Mouse (Mus musculus): Measurements from ENCODE around the gene Rictor. TPM values are rescaled to one million over a fixed set of nuclear protein-coding genes. Genes with fewer than 3 reads are reported as not detected.
"Not testable (repeated sequence)": the region's sequence is repeated elsewhere in the genome, so short reads cannot be mapped to it uniquely, and the experiment has no call there.

Rictor gene
- polyA plus RNA-seq, 1 experiment from 2014 or later, result 28.1 TPM

GRCm38 (mm10) chr15:6742337-6743025, 34.3 kb downstream of the Rictor start:
- H3K4me3 ChIP-seq, result peak overlapping the region; percentile 20; the same call in 1 of the 2 replicates
- WGBS, result 25% methylated on average over 13 of the region's 13 CpGs
- no peak overlapping the region for H3K9ac ChIP-seq
- peak overlapping the region; percentile 84 for H3K27ac ChIP-seq
- H3K4me2 ChIP-seq, result peak overlapping the region; percentile 49
- H3K4me1 ChIP-seq (replicated peaks), result peaks cover 22% of the 10 kb centered on the region
- peaks cover 10% of the 10 kb centered on the region for H3K36me3 ChIP-seq
- no peaks in the 10 kb centered on the region for H3K27me3 ChIP-seq
- H3K9me3 ChIP-seq (replicated peaks), result no peaks in the 10 kb centered on the region
- peak; percentile 78 for ATAC-seq (replicated peaks; ENCODE audit: insufficient number of reproducible peaks, insufficient read depth, low FRiP score, low read depth)

- peaks cover 12% of the 10 kb centered on the region for H3K36me3 ChIP-seq
- peak overlapping the region; percentile 40 for H3K4me2 ChIP-seq
- no peaks in the 10 kb centered on the region for H3K9me3 ChIP-seq (replicated peaks)
- ATAC-seq (replicated peaks; ENCODE audit: insufficient number of reproducible peaks, insufficient read depth, low FRiP score, low read depth), result peak; percentile 67
- peak overlapping the region; percentile 37 for H3K27ac ChIP-seq
- no peaks in the 10 kb centered on the region for H3K27me3 ChIP-seq
- peaks cover 22% of the 10 kb centered on the region for H3K4me1 ChIP-seq (replicated peaks)
- H3K4me3 ChIP-seq, result no peak overlapping the region
- no peak overlapping the region for H3K9ac ChIP-seq
- 11% methylated on average over 8 of the region's 8 CpGs for WGBS
Measured at GRCm38 (mm10) chr15:6743723-6744122, 35.5 kb downstream of the Rictor start.

- H3K4me2 ChIP-seq; H3K9ac ChIP-seq; H3K4me3 ChIP-seq; ATAC-seq (replicated peaks; ENCODE audit: insufficient number of reproducible peaks, insufficient read depth, low FRiP score, low read depth); H3K27ac ChIP-seq; H3K27me3 ChIP-seq; H3K9me3 ChIP-seq (replicated peaks): not testable (repeated sequence)
- WGBS, result 79% methylated on average over 8 of the region's 8 CpGs
- H3K4me1 ChIP-seq (replicated peaks), result peaks cover 22% of the 10 kb centered on the region
- 0 out of 2 replicates have a peak, but pooled peaks cover 14% of the 10 kb centered on the region for H3K36me3 ChIP-seq
Measured at GRCm38 (mm10) chr15:6746301-6746983, 38.3 kb downstream of the Rictor start.

- H3K9ac ChIP-seq, result no peak overlapping the region
- H3K4me3 ChIP-seq, result no peak overlapping the region
- peaks cover 17% of the 10 kb centered on the region for H3K4me1 ChIP-seq (replicated peaks)
- no peak for ATAC-seq (replicated peaks; ENCODE audit: insufficient number of reproducible peaks, insufficient read depth, low FRiP score, low read depth)
- H3K4me2 ChIP-seq, result no peak overlapping the region
- H3K27ac ChIP-seq, result no peak overlapping the region
- H3K27me3 ChIP-seq, result no peaks in the 10 kb centered on the region
- WGBS, result 89% methylated on average over 9 of the region's 9 CpGs
- H3K36me3 ChIP-seq, result 0 out of 2 replicates have a peak, but pooled peaks cover 14% of the 10 kb centered on the region
- no peaks in the 10 kb centered on the region for H3K9me3 ChIP-seq (replicated peaks)
Measured at GRCm38 (mm10) chr15:6747001-6747400, 38.8 kb downstream of the Rictor start.

DNA sequence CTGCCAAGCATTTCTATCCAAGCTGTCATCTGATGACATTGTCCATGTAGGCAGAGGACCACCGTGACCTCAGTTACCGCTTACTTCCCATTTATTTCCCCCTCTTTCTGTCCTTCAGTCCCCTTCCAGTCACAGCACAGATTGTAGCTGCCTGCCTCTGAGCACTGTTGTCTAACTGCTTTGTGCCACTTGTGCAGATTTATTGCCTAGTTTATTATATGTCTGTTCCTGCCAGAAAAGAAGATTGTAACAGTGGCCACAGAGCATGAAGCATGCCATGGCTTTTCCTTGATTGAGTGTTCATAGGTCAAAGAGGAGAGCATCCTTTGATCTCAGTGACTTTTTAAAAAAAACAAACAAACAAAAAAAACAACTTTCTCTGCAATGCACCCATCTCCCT, 46.2 kb downstream of the Rictor start:
- ATAC-seq (replicated peaks; ENCODE audit: insufficient number of reproducible peaks, insufficient read depth, low FRiP score, low read depth), result no peak
- peaks cover 11% of the 10 kb centered on the region; the same call in 1 of the 2 replicates for H3K36me3 ChIP-seq
- no peaks in the 10 kb centered on the region for H3K4me1 ChIP-seq (replicated peaks)
- no peak overlapping the region for H3K4me2 ChIP-seq
- H3K27me3 ChIP-seq, result no peaks in the 10 kb centered on the region
- WGBS, result 89% methylated on average over 2 of the region's 2 CpGs
- H3K4me3 ChIP-seq, result no peak overlapping the region
- H3K9me3 ChIP-seq (replicated peaks), result no peaks in the 10 kb centered on the region
- no peak overlapping the region for H3K27ac ChIP-seq
- no peak overlapping the region for H3K9ac ChIP-seq

DNA sequence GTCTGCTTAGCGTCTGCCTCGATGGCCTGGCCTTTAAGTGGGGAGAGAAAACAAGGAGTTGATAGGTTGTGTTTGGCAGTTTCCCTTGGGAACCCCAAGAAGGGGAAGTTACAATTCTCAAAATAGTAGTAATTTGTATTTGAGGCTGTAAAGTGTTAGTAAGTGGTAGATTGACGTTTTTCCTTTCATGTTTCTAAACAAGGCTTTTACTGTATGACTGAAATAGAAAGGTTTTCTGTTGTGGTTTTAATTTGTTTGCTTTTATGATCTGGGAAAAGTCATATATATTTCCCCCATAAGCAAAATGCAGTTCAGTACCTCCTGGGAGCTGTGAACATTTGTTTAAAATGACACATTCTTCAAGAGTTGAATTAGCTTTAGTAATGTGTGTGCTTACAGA, 64.1 kb downstream of the Rictor start:
- no peak for ATAC-seq (replicated peaks; ENCODE audit: insufficient number of reproducible peaks, insufficient read depth, low FRiP score, low read depth)
- no peak overlapping the region for H3K9ac ChIP-seq
- H3K27me3 ChIP-seq, result no peaks in the 10 kb centered on the region
- peaks cover 69% of the 10 kb centered on the region for H3K36me3 ChIP-seq
- H3K9me3 ChIP-seq (replicated peaks), result no peaks in the 10 kb centered on the region
- H3K4me1 ChIP-seq (replicated peaks), result no peaks in the 10 kb centered on the region
- H3K4me3 ChIP-seq, result no peak overlapping the region
- 83% methylated on average over 3 of the region's 3 CpGs for WGBS
- no peak overlapping the region for H3K4me2 ChIP-seq
- no peak overlapping the region for H3K27ac ChIP-seq

DNA sequence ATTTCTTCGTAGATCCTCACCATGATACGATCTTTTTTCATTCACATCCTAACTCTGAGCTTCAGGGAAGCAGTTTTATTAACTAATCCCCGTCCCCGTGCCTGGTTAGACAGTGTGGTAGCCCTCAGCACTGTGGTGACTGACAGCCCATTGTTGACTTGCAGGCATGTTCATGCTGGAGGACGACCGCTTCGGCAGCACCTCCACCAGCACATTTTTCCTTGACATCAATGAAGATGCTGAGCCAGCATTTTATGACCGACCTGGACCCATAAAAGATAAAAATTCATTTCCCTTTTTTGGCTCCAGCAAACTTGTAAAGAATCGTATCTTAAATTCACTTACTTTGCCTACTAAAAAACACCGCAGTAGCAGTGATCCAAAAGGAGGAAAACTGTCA, 78.0 kb downstream of the Rictor start:
- ATAC-seq (replicated peaks; ENCODE audit: insufficient number of reproducible peaks, insufficient read depth, low FRiP score, low read depth), result no peak
- WGBS, result 89% methylated on average over 10 of the region's 10 CpGs
- Histone ChIP-seq H3K36me3 (peaks cover 73% of the 10 kb centered on the region), H3K4me2 (no peak overlapping the region), H3K4me3 (no peak overlapping the region), H3K4me1 (replicated peaks) (no peaks in the 10 kb centered on the region), H3K27ac (no peak overlapping the region), H3K9me3 (replicated peaks) (no peaks in the 10 kb centered on the region), H3K9ac (no peak overlapping the region), H3K27me3 (no peaks in the 10 kb centered on the region)

DNA sequence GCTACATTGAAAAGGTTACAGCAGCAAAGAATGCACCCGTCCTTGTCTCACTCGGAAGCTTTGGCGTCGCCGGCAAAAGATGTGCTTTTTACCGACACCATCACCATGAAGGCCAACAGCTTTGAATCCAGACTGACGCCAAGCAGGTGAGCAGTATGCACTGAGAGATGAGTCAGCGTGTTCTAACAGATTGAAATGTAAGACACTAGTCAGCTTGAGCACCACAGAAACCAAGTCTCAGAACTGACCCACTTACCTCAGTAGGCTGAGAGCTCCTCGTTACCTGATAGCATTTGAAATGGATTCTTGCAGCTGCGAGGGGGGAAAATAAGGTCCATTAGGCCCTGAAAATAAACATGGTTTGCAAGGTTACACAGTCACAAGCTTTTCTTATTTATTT, 79.1 kb downstream of the Rictor start:
- Histone ChIP-seq H3K9me3 (replicated peaks) (no peaks in the 10 kb centered on the region), H3K27ac (no peak overlapping the region), H3K4me1 (replicated peaks) (no peaks in the 10 kb centered on the region), H3K9ac (no peak overlapping the region), H3K4me3 (no peak overlapping the region), H3K4me2 (no peak overlapping the region), H3K27me3 (no peaks in the 10 kb centered on the region), H3K36me3 (peaks cover 77% of the 10 kb centered on the region)
- WGBS, result 91% methylated on average over 10 of the region's 10 CpGs
- ATAC-seq (replicated peaks; ENCODE audit: insufficient number of reproducible peaks, insufficient read depth, low FRiP score, low read depth), result no peak

GRCm38 (mm10) chr15:6790011-6790410, 81.8 kb downstream of the Rictor start:
- H3K9ac ChIP-seq, result no peak overlapping the region
- H3K27ac ChIP-seq, result no peak overlapping the region
- no peak overlapping the region for H3K4me2 ChIP-seq
- H3K27me3 ChIP-seq, result no peaks in the 10 kb centered on the region
- no peaks in the 10 kb centered on the region for H3K9me3 ChIP-seq (replicated peaks)
- H3K36me3 ChIP-seq, result peaks cover 81% of the 10 kb centered on the region
- no peak for ATAC-seq (replicated peaks; ENCODE audit: insufficient number of reproducible peaks, insufficient read depth, low FRiP score, low read depth)
- no peaks in the 10 kb centered on the region for H3K4me1 ChIP-seq (replicated peaks)
- H3K4me3 ChIP-seq, result no peak overlapping the region
- WGBS, result 81% methylated on average over 7 of the region's 7 CpGs

DNA sequence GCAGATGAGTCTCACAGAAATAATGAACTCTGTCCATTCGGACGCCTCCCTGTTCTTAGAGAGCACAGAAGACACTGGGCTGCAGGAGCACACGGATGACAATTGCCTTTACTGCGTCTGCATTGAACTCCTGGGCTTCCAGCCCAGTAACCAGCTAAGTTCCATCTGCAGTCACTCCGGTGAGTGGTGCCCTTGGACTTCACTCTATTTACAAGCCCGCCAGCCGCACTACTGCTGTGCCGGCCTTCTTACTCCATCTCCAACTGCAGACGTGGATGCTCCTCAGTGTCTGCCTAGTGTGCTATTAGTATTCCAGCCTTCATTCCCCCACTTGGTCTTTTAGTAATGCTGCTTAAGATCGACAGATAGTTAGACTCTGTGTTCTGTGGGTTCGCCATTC, 83.5 kb downstream of the Rictor start:
- no peak overlapping the region for H3K4me2 ChIP-seq
- H3K4me3 ChIP-seq, result no peak overlapping the region
- H3K27me3 ChIP-seq, result no peaks in the 10 kb centered on the region
- no peak overlapping the region for H3K27ac ChIP-seq
- no peak for ATAC-seq (replicated peaks; ENCODE audit: insufficient number of reproducible peaks, insufficient read depth, low FRiP score, low read depth)
- H3K9me3 ChIP-seq (replicated peaks), result no peaks in the 10 kb centered on the region
- H3K36me3 ChIP-seq, result peaks cover 88% of the 10 kb centered on the region
- no peaks in the 10 kb centered on the region for H3K4me1 ChIP-seq (replicated peaks)
- WGBS, result 84% methylated on average over 11 of the region's 11 CpGs
- no peak overlapping the region for H3K9ac ChIP-seq

DNA sequence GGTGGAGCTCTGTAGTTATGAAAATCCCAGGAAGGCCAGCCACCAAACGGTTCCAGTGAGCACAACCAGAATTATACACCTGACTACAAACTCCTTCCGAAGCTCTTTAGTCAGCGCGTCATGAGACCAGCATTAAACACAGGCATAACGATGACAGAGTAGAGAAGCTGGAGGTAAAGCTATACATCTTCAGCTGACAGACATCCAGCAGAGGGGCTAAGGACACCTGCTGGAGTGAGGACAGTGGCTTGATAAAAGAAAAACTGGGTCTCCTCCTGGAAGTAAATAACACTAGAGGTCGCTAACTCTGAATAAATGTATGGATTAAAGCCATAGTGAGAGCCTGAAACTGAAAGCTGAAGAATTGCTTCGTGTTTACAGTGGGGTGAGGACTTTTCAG, 84.7 kb downstream of the Rictor start:
- Histone ChIP-seq H3K36me3 (peaks cover 88% of the 10 kb centered on the region), H3K4me2 (no peak overlapping the region), H3K9me3 (replicated peaks) (no peaks in the 10 kb centered on the region), H3K27ac (no peak overlapping the region), H3K4me3 (no peak overlapping the region), H3K9ac (no peak overlapping the region), H3K4me1 (replicated peaks) (no peaks in the 10 kb centered on the region), H3K27me3 (no peaks in the 10 kb centered on the region)
- no peak for ATAC-seq (replicated peaks; ENCODE audit: insufficient number of reproducible peaks, insufficient read depth, low FRiP score, low read depth)
- WGBS, result 86% methylated on average over 7 of the region's 7 CpGs

GRCm38 (mm10) chr15:6801212-6801611, 93.0 kb downstream of the Rictor start:
- H3K4me1 ChIP-seq (replicated peaks); H3K9ac ChIP-seq; ATAC-seq (replicated peaks; ENCODE audit: insufficient number of reproducible peaks, insufficient read depth, low FRiP score, low read depth); H3K27ac ChIP-seq; H3K4me3 ChIP-seq; H3K4me2 ChIP-seq; H3K9me3 ChIP-seq (replicated peaks); H3K27me3 ChIP-seq: not testable (repeated sequence)
- H3K36me3 ChIP-seq, result peaks cover 32% of the 10 kb centered on the region
- WGBS, result 98% methylated on average over 8 of the region's 8 CpGs

Measured in heart, embryonic 15.5 days (tissue).